Mouse (Mus musculus) inflammation-experienced regulatory T-cells, adult 6 months (primary cell): ENCODE measurements at regions not wholly inside any gene's neighbourhood (a gene's known extent, or its start where the extent isn't known, plus 50 kb on each side); places are given as distances from the start of the nearest gene placed in this dataset.
A peak's percentile ranks its signal among the peaks of the same experiment; 100 is the strongest.

ENCODE experiments used
- ATAC-seq: one replicate; pipeline ENCODE4 v1.8.0; 2017

GRCm38 (mm10) chr6:98178005-98178404, 164.5 kb downstream of the Gm765 start:
- ATAC-seq, result no peak

GRCm38 (mm10) chr6:98149043-98149813, 193.3 kb downstream of the Gm765 start:
- no peak for ATAC-seq

GRCm38 (mm10) chr6:98147855-98148254, 194.7 kb downstream of the Gm765 start:
- no peak for ATAC-seq

- ATAC-seq, result peak; percentile 48
Measured at GRCm38 (mm10) chr6:98132931-98133330, 209.6 kb downstream of the Gm765 start.

- no peak for ATAC-seq
Measured at GRCm38 (mm10) chr6:98125434-98125833, 217.1 kb downstream of the Gm765 start.

- ATAC-seq, result no peak
Measured at GRCm38 (mm10) chr6:98118355-98119150, 224.0 kb downstream of the Gm765 start.

GRCm38 (mm10) chr6:98114327-98115134, 228.0 kb downstream of the Gm765 start:
- no peak for ATAC-seq

GRCm38 (mm10) chr6:98113708-98114107, 228.8 kb downstream of the Gm765 start:
- ATAC-seq, result peak; percentile 91

GRCm38 (mm10) chr6:98112495-98113115, 229.9 kb downstream of the Gm765 start:
- no peak for ATAC-seq

- no peak for ATAC-seq
Measured at GRCm38 (mm10) chr6:98107123-98107522, 235.4 kb downstream of the Gm765 start.

- ATAC-seq, result peak; percentile 85
Measured at GRCm38 (mm10) chr6:98105280-98106090, 237.1 kb downstream of the Gm765 start.

GRCm38 (mm10) chr6:98104432-98104831, 238.1 kb downstream of the Gm765 start:
- no peak for ATAC-seq

GRCm38 (mm10) chr6:98101023-98101422, 241.5 kb downstream of the Gm765 start:
- ATAC-seq, result no peak

- no peak for ATAC-seq
Measured at GRCm38 (mm10) chr6:98099126-98099525, 243.4 kb downstream of the Gm765 start.

GRCm38 (mm10) chr6:98095243-98095642, 247.3 kb downstream of the Gm765 start:
- ATAC-seq, result no peak

- no peak for ATAC-seq
Measured at GRCm38 (mm10) chr6:98089185-98089584, 253.4 kb downstream of the Gm765 start.

- no peak for ATAC-seq
Measured at GRCm38 (mm10) chr6:98080076-98080475, 262.5 kb downstream of the Gm765 start.
